Mouse (Mus musculus) limb, embryonic 15.5 days (tissue): ENCODE results near the gene Lrrn1. TPM values are rescaled to one million over a fixed set of nuclear protein-coding genes. Genes with fewer than 3 reads are reported as not detected.

Experiments used
- ATAC-seq: fragments of 200-750 bp; cut with Nextera tagmentation; 2 replicates; pipeline ENCODE4 v1.8.0; 2017; ENCODE audit warnings: low read depth, moderate TSS enrichment; ENCODE audit not compliant: insufficient number of reproducible peaks, low FRiP score, low TSS enrichment
- H3K27ac ChIP-seq: fragments of 300-500 bp; sonication (generic); 2 replicates; pipeline ENCODE4 v1.5.1; 2015; ENCODE audit warnings: moderate library complexity, mild to moderate bottlenecking, inconsistent platforms
- H3K27me3 ChIP-seq: fragments of 300-500 bp; sonication (generic); 2 replicates; pipeline ENCODE4 v1.6.1; 2015; ENCODE audit warnings: inconsistent platforms
- H3K36me3 ChIP-seq: fragments of 300-500 bp; sonication (generic); 2 replicates; pipeline ENCODE4 v1.6.1; 2015; ENCODE audit warnings: inconsistent platforms
- H3K4me1 ChIP-seq: fragments of 300-500 bp; sonication (generic); 2 replicates; pipeline ENCODE4 v1.6.1; 2015; ENCODE audit warnings: inconsistent platforms
- H3K4me2 ChIP-seq: fragments of 300-500 bp; sonication (generic); 2 replicates; pipeline ENCODE4 v1.6.1; 2015; ENCODE audit warnings: mild to moderate bottlenecking, inconsistent platforms
- H3K4me3 ChIP-seq: fragments of 300-500 bp; sonication (generic); 2 replicates; pipeline ENCODE4 v1.5.1; 2015; ENCODE audit warnings: mild to moderate bottlenecking, inconsistent platforms
- H3K9ac ChIP-seq: fragments of 300-500 bp; sonication (generic); 2 replicates; pipeline ENCODE4 v1.6.1; 2015; ENCODE audit warnings: inconsistent platforms
- H3K9me3 ChIP-seq: fragments of 300-500 bp; sonication (generic); 2 replicates; pipeline ENCODE4 v1.6.1; 2016; ENCODE audit warnings: inconsistent platforms
- WGBS: fragments of 180-500 bp; shearing (Covaris S2); methylation state at CpG from one replicate; pipeline ENCODE4 v1.1.7; 2015; 5-methylcytosine and 5-hydroxymethylcytosine counted together
- polyA plus RNA-seq: library from polyadenylated mRNA; unstranded; fragments of >200 nt; fragmentation: Nextera tagmentation; extraction: Ambion mirVana; gene quantifications from 2 replicates; pipeline ENCODE4 v1.2.1, GENCODE M21; 2015

The Lrrn1 gene
- polyA plus RNA-seq, 1 experiment from 2014 or later = 35.1 TPM

DNA sequence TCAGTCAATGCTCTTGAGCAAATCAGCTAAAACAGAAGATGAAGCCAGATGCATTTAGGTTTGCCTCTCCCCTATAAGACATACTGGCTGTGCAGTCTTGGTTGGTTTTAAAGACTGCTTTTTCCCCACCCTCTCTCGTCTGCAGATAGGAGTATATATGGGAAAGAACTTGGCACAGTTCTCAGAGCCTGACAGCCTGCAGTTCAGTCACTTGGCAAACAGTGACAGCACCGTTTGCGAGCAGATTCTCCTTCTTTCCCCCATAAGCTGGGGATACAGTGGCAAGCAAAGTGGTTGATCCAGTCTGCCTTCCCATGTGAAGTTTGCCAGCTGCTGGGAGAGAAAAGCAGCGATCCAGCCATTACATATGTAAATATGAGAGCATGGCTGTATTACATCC is 12.3 kb downstream of the Lrrn1 start:
- no peak overlapping the region for H3K4me3 ChIP-seq
- 67% methylated on average over 4 of the region's 4 CpGs for WGBS
- H3K9ac ChIP-seq = no peak overlapping the region
- no peak overlapping the region for H3K27ac ChIP-seq
- H3K27me3 ChIP-seq = no peaks in the 10 kb centered on the region
- H3K4me1 ChIP-seq = no peaks in the 10 kb centered on the region
- no peaks in the 10 kb centered on the region for H3K36me3 ChIP-seq
- ATAC-seq = no peak
- no peaks in the 10 kb centered on the region for H3K9me3 ChIP-seq
- no peak overlapping the region for H3K4me2 ChIP-seq

DNA sequence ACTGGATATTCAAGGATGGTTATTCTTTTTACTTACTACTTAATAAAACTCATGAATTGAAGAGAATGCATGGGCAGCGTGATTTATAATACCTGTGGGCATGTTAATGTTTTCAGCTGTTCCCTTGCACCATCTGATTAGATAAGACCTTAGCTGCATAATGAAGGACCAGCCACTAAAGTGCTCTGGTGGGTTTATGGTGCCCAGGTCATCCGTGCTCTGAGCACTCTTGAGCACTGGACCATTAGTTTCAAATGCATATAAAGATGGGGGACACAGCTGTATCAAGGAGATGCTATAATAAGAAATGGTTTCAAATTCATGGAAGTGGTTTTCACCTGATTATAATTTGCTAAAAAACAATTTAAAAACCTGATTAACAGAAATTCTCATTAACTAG is 16.7 kb downstream of the Lrrn1 start:
- Histone ChIP-seq H3K27me3 (no peaks in the 10 kb centered on the region), H3K36me3 (no peaks in the 10 kb centered on the region), H3K27ac (no peak overlapping the region), H3K9me3 (no peaks in the 10 kb centered on the region), H3K4me1 (no peaks in the 10 kb centered on the region), H3K4me2 (no peak overlapping the region), H3K4me3 (no peak overlapping the region), H3K9ac (no peak overlapping the region)
- ATAC-seq = no peak
- 72% methylated on average over 2 of the region's 2 CpGs for WGBS

DNA sequence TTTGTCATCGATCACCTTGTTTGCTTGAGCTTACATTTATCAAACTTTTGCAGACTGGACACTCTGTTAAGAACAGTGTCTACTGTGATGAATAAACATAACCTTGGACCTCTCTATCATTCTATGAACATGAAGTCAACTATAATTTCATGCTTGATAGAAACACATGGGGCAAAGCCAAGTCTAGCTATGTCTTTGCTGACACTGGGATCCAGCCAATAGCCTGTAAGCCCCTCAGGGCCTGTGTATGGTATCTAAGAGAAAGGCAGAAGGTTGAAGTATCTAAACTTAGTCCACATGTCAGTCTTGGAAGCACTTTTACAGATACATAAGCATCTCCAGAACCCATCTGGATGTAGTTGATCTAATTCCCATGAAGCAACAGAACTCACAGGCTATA is 22.9 kb downstream of the Lrrn1 start:
- Histone ChIP-seq H3K27ac (no peak overlapping the region), H3K4me1 (no peaks in the 10 kb centered on the region), H3K9me3 (no peaks in the 10 kb centered on the region), H3K9ac (no peak overlapping the region), H3K4me2 (no peak overlapping the region), H3K27me3 (no peaks in the 10 kb centered on the region), H3K36me3 (no peaks in the 10 kb centered on the region), H3K4me3 (no peak overlapping the region)
- no peak for ATAC-seq
- WGBS = 76% methylated on average over 1 of the region's 1 CpGs

DNA sequence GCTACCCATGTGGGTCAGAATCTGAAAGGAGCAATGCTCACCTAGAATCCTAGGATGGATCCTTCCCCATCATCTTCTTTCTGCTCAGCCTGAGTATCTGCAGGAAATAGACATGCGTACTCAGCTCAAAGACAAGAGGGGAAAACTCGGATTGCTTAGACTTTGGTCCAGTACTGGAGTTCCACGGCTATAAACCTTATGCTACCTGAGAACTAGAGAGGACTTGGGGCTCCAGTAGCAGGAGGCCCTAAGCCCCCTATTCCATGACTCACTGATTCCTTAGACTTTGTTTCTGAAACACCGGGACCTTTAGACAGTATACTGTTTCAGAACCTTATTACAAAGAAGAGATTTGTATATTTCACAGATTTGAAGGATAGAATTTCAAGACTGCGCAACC is 25.8 kb downstream of the Lrrn1 start:
- no peaks in the 10 kb centered on the region for H3K27me3 ChIP-seq
- no peak overlapping the region for H3K27ac ChIP-seq
- H3K9me3 ChIP-seq = no peaks in the 10 kb centered on the region
- H3K4me1 ChIP-seq = no peaks in the 10 kb centered on the region
- WGBS = 78% methylated on average over 5 of the region's 5 CpGs
- no peak overlapping the region for H3K4me3 ChIP-seq
- no peak overlapping the region for H3K9ac ChIP-seq
- no peak for ATAC-seq
- H3K4me2 ChIP-seq = no peak overlapping the region
- no peaks in the 10 kb centered on the region for H3K36me3 ChIP-seq

DNA sequence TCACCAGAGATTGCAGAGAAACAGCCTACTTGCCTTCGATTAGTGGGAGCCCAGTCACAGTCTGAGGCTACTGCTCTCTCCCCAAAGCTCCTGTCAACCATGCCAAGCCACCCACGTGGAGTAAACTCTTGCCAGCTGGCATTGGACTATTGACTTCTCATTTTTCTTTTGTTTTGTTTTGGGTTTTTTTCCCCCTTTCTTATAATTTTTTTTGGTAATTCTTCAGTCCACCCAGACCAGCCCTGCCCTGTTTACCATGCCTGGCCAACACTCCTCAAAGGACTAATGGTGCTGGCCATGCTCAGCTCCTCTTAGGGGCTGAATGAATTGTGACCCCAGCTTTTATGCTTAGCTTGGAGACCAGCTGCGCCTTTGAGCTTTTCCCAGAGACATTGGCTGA is 27.4 kb downstream of the Lrrn1 start:
- no peaks in the 10 kb centered on the region for H3K27me3 ChIP-seq
- 72% methylated on average over 3 of the region's 3 CpGs for WGBS
- H3K9me3 ChIP-seq = no peaks in the 10 kb centered on the region
- H3K9ac ChIP-seq = no peak overlapping the region
- H3K27ac ChIP-seq = no peak overlapping the region
- H3K4me3 ChIP-seq = no peak overlapping the region
- no peak for ATAC-seq
- H3K36me3 ChIP-seq = no peaks in the 10 kb centered on the region
- no peaks in the 10 kb centered on the region for H3K4me1 ChIP-seq
- H3K4me2 ChIP-seq = no peak overlapping the region

DNA sequence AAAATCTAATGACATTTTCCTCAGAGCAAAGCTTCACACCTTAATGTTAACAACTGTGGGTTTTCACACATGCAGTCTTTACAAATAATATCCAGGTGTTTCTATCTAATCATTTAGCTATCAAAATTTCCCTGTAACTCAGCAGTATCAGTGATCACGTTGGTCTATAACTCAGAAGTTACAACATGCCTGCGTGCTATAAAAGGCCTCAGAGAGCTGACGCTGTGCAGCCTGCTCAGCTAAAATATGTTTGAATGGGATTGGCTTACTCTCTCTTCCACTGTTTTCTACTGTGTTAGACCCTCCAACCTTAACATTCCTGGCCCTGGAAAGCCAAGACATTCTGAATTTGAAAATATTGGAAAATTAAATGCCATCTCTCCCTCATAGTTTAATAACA is 28.2 kb downstream of the Lrrn1 start:
- no peak overlapping the region for H3K9ac ChIP-seq
- no peak overlapping the region for H3K27ac ChIP-seq
- no peaks in the 10 kb centered on the region for H3K36me3 ChIP-seq
- H3K4me1 ChIP-seq = no peaks in the 10 kb centered on the region
- no peaks in the 10 kb centered on the region for H3K9me3 ChIP-seq
- H3K4me2 ChIP-seq = no peak overlapping the region
- H3K4me3 ChIP-seq = no peak overlapping the region
- no peak for ATAC-seq
- H3K27me3 ChIP-seq = no peaks in the 10 kb centered on the region
- 40% methylated on average over 3 of the region's 3 CpGs for WGBS

DNA sequence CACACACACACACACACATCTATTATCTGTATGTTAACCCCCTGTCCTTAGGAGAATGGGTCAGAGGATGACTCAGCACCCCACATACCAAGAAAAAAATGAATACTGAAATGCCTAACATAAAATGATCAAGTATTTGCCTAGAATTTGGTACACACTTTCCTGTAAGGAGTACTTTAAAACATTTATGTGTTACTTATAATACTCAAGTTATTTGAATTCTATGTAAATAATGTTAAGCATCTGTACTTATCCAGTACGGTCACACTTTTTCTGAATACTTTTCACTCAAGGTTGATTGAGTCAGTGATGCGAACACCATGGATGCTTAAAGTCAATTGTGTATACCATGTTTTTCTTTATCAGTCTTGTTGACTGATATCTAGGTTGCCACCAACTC is 32.7 kb downstream of the Lrrn1 start:
- Histone ChIP-seq H3K9ac (no peak overlapping the region), H3K36me3 (no peaks in the 10 kb centered on the region), H3K27ac (no peak overlapping the region), H3K9me3 (no peaks in the 10 kb centered on the region), H3K4me1 (no peaks in the 10 kb centered on the region), H3K4me3 (no peak overlapping the region), H3K4me2 (no peak overlapping the region), H3K27me3 (no peaks in the 10 kb centered on the region)
- 91% methylated on average over 2 of the region's 2 CpGs for WGBS
- no peak for ATAC-seq

DNA sequence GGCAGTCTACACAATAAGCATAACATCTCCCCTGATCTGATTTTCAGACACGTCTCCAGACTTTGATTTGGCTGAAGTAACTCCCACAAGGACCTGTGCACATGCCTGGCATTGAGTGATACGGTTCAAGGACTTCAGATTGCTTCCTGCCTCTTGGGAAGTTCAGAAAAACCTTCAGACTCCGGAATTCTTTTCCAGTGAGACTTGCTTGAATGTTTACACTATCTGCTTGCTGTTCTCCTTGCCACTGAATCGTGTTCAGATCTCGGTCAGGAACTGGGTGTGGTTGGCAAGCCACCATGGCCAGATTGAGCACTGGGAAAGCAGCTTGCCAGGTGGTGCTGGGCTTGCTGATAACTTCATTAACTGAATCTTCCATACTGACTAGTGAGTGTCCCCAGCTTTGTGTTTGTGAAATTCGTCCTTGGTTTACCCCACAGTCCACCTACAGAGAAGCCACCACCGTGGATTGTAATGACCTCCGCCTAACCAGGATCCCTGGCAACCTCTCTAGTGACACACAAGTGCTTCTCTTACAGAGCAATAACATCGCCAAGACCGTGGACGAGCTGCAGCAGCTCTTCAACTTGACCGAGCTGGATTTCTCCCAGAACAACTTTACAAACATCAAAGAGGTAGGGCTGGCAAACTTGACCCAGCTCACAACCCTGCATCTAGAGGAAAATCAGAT is 37.5 kb downstream of the Lrrn1 start:
- H3K4me2 ChIP-seq = no peak overlapping the region
- H3K27me3 ChIP-seq = no peaks in the 10 kb centered on the region
- H3K27ac ChIP-seq = no peak overlapping the region
- H3K36me3 ChIP-seq = peaks cover 11% of the 10 kb centered on the region
- no peak overlapping the region for H3K9ac ChIP-seq
- H3K9me3 ChIP-seq = no peaks in the 10 kb centered on the region
- WGBS = 81% methylated on average over 12 of the region's 12 CpGs
- no peak for ATAC-seq
- no peaks in the 10 kb centered on the region for H3K4me1 ChIP-seq
- no peak overlapping the region for H3K4me3 ChIP-seq

DNA sequence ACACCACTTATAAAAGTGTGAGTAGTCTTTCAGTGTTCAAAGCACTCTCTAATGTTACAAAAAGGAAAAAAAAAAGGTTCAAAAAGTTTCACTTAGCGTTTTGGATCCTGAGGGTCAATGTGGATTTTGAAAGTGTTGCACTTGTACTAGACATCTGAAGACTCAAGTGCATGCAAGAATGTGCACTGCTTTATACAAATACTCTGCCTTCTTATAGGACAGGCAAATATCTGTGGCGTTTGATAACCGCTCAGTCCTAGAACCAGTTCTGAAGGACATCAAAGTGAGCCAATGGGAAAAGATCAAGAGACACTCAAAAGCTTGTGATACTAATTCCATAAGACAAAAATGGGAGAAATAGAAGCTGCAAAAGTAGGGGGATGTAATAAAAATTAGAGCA is 45.0 kb downstream of the Lrrn1 start:
- Histone ChIP-seq H3K4me2 (no peak overlapping the region), H3K36me3 (no peaks in the 10 kb centered on the region), H3K4me3 (no peak overlapping the region), H3K4me1 (no peaks in the 10 kb centered on the region), H3K9me3 (no peaks in the 10 kb centered on the region), H3K27me3 (no peaks in the 10 kb centered on the region), H3K27ac (no peak overlapping the region), H3K9ac (no peak overlapping the region)
- WGBS = 92% methylated on average over 3 of the region's 3 CpGs
- no peak for ATAC-seq

DNA sequence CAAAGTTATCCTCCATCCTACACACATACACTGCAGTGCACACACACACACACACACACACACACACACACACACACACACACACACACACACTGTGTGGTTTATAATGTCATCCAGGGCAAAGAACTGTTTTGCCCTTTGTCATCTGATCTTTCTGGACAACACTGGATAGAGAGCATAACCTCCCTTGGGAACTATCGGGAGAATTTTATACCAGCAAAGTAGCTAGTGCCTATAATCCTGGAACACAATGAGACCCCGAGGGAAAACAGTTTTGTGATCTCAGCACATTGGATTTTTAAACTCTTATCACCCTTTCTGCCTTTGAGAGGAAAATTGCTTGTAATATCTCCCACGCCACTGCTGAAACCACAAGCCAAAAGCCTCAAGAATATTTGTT is 45.8 kb downstream of the Lrrn1 start:
- Histone ChIP-seq H3K36me3 (no peaks in the 10 kb centered on the region), H3K4me2 (no peak overlapping the region), H3K27me3 (no peaks in the 10 kb centered on the region), H3K4me3 (no peak overlapping the region), H3K9me3 (no peaks in the 10 kb centered on the region), H3K27ac (no peak overlapping the region), H3K4me1 (no peaks in the 10 kb centered on the region), H3K9ac (no peak overlapping the region)
- ATAC-seq = no peak
- WGBS = 59% methylated on average over 3 of the region's 3 CpGs

DNA sequence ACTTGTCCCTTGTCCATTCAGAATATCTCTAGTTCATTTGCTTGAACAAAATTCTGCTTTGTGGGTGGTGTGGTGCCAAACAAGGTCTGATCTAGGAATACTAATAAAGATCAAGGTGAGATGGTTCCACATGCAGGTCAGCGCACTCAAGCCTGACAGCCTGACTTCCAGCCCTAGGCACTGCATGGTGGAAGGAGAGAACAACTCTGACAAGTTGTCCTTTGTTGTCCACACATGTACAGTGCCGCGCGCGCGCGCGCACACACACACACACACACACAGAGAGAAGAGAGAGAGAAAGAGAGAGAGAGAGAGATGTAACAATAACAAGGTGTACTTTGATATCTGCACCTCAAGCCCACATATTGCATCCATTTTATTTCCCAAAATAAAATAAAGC is 47.7 kb downstream of the Lrrn1 start:
- 97% methylated on average over 8 of the region's 8 CpGs for WGBS
- Histone ChIP-seq H3K4me2 (no peak overlapping the region), H3K9me3 (no peaks in the 10 kb centered on the region), H3K27me3 (no peaks in the 10 kb centered on the region), H3K4me1 (no peaks in the 10 kb centered on the region), H3K27ac (no peak overlapping the region), H3K9ac (no peak overlapping the region), H3K36me3 (no peaks in the 10 kb centered on the region), H3K4me3 (no peak overlapping the region)
- no peak for ATAC-seq

DNA sequence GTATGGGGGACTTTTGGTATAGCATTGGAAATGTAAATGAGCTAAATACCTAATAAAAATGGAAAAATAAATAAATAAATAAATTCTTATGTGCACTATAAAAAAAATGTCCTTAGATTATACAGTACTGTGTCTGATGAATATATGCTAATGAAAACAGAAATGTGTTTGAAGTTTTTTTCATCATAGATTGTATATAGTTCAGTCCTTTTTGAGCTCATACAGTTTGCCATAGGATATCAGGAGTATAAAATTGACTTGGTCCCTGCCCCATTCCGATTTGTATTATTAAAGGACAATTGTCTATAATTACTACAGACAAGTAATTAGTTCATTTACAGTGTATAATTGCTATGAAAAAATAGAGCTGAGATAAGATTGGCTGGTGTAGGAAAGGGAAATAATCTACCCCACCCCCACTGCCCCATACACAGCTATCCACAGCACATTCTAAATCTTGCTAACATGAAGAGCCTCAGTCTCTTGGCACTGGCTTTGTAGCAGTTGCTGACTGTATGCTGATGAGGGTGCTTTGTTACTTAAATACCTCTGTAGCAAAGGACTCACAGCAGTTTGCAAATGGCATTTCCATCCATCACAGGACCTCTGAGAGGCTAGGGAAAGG is 54.3 kb downstream of the Lrrn1 start:
- 83% methylated on average over 1 of the region's 1 CpGs for WGBS
- Histone ChIP-seq H3K4me1 (no peaks in the 10 kb centered on the region), H3K27me3 (no peaks in the 10 kb centered on the region), H3K27ac (no peak overlapping the region), H3K4me3 (no peak overlapping the region), H3K9me3 (no peaks in the 10 kb centered on the region), H3K36me3 (no peaks in the 10 kb centered on the region), H3K9ac (no peak overlapping the region), H3K4me2 (no peak overlapping the region)
- no peak for ATAC-seq

DNA sequence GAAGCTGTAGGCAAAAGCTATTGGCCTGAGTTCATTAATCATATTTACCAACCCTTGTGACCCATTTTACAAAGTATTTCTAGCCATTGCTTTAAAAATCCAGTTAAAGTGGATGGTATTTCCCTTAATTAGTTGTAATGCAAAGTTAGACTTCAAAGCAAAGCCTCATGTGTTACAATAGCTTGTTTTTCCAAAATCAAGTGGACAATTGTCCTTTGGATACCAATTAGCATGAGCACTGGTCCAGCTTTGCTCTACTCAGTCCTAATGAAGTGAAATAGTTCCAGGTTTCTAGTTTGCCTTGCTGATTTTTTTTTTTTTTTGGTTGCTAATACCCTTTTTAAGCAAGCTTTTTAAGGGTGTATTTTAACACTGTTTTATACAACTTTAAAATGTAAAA is 75.6 kb downstream of the Lrrn1 start:
- H3K27me3 ChIP-seq = no peaks in the 10 kb centered on the region
- no peak for ATAC-seq
- no peak overlapping the region for H3K4me3 ChIP-seq
- no peak overlapping the region for H3K4me2 ChIP-seq
- no peaks in the 10 kb centered on the region for H3K9me3 ChIP-seq
- H3K36me3 ChIP-seq = no peaks in the 10 kb centered on the region
- no peak overlapping the region for H3K27ac ChIP-seq
- H3K9ac ChIP-seq = no peak overlapping the region
- no peaks in the 10 kb centered on the region for H3K4me1 ChIP-seq
